Mouse (Mus musculus): ENCODE data around the gene Eif2a.

- no peak for TF ChIP-seq CTCF (conservative IDR thresholded peaks at IDR 0.05; ENCODE audit: low read length)
- TF ChIP-seq NANOG (IDR thresholded peaks at IDR 0.05; ENCODE audit: borderline replicate concordance, low read length) = no peak
Observed at GRCm38 (mm10) chr3:58512740-58513139, 12.9 kb upstream of the Eif2a start.

All from E14TG2a.4 (cell line).